Mouse (Mus musculus): ENCODE measurements around the gene Slc9b2. TPM values are rescaled to one million over a fixed set of nuclear protein-coding genes. Genes with fewer than 3 reads are reported as not detected.
A peak's percentile ranks its signal among the peaks of the same experiment; 100 is the strongest.

Gene Slc9b2
- total RNA-seq, 1 experiment, result 5.2 TPM

DNA sequence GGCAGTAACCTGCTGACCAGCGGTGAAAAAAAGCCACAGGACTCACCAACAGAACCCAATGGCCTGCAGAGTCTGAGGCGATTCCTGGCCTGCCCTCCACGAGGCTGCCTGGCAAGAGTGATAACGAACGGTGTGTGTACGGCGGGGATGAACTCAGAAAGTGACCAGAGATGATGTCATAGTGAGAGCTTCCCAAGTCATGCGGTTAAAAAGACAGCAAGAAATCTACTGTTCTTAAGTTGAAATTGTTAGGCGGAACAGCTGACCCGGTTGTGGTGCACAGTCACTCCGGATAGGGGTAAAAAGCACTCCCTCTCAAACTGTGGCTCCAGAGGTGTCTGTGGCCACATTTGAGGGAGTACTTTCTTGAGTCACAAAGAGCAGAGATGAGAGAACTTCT is 10.8 kb downstream of the Slc9b2 start:
- in situ Hi-C loops (cut with MboI; ENCODE audit: low sequenced_read_pairs in 2 of 2, unreplicated experiment in 2 of 2), result no loop called here
- H3K36me3 ChIP-seq (ENCODE audit: control insufficient read depth, insufficient read depth, low read length, poor library complexity, severe bottlenecking), result no peaks in the 10 kb centered on the region
- DNase-seq (ENCODE audit: low read depth, low spot score), result no peak
- H3K4me3 ChIP-seq (ENCODE audit: insufficient read depth in 1 of 2, low read depth in 1 of 2, low read length in 2 of 2, poor library complexity in 1 of 2, severe bottlenecking in 1 of 2), result no peak overlapping the region
- no peak overlapping the region for H3K27ac ChIP-seq (ENCODE audit: insufficient read depth, low read depth, low read length, poor library complexity, severe bottlenecking)
- TF ChIP-seq ZC3H11A (IDR thresholded peaks at IDR 0.05; ENCODE audit: borderline replicate concordance, low read depth, low read length) (no peak), ZNF384 (IDR thresholded peaks at IDR 0.05; ENCODE audit: low read depth, low read length) (peak; percentile 42; the same call in 1 of the 2 replicates)
- H3K9me3 ChIP-seq (ENCODE audit: control insufficient read depth, insufficient read depth, low read depth, low read length), result no peaks in the 10 kb centered on the region
- no peaks in the 10 kb centered on the region for H3K4me1 ChIP-seq (ENCODE audit: control insufficient read depth in 2 of 2, insufficient read depth in 2 of 2, low read length in 2 of 2, poor library complexity in 1 of 2)
- no peak overlapping the region for H3K9ac ChIP-seq (ENCODE audit: insufficient read depth, low read depth, low read length, poor library complexity, severe bottlenecking)

DNA sequence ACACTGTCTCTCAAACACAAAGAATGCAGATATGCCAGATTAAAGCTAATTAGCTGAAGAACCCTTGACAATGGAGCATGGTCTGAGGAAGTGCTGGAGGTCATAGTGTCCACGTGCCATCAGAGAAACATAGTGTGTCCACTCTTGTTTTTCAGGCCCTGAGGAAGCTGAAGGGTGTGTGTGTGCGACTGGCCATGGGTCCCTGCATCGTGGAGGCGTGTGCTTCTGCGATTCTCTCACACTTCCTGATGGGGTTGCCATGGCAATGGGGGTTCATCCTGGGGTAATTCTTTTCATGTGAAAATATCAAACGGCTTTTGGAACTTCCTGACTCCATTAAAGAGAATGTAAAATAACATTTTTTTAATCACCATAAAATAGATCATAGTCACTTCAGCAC is 16.9 kb downstream of the Slc9b2 start:
- no peak overlapping the region for H3K9ac ChIP-seq (ENCODE audit: insufficient read depth, low read depth, low read length, poor library complexity, severe bottlenecking)
- in situ Hi-C loops (cut with MboI; ENCODE audit: low sequenced_read_pairs in 2 of 2, unreplicated experiment in 2 of 2), result no loop called here

DNA sequence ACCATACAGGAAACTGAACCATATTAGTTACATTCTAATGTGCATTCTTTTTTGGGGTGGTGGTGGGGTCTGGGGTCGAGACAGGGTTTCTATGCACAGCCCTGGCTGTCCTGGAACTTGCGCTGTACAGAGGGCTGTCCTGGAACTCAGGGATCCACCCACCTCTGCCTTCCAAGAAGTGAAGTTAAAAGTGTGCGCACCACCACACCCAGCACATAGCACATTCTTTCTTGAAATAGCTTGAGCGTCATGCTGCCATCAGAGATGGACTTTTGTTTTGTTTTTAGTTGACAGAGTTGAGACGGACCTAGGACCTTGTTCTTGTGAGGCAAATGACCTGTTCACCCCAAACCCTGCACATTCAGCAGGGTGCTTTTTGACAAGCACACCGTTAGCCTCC is 19.7 kb downstream of the Slc9b2 start:
- TF ChIP-seq CHD2 (IDR thresholded peaks at IDR 0.05; ENCODE audit: low read depth, low read length) (no peak), ZC3H11A (IDR thresholded peaks at IDR 0.05; ENCODE audit: borderline replicate concordance, low read depth, low read length) (no peak), ZNF384 (IDR thresholded peaks at IDR 0.05; ENCODE audit: low read depth, low read length) (no peak), MAFK (IDR thresholded peaks at IDR 0.05; ENCODE audit: insufficient read depth, low read depth, low read length) (no peak), HCFC1 (IDR thresholded peaks at IDR 0.05; ENCODE audit: borderline replicate concordance, insufficient read depth, low read length) (no peak)
- no peak for DNase-seq (ENCODE audit: low read depth, low spot score)
- no peak overlapping the region for H3K4me3 ChIP-seq (ENCODE audit: insufficient read depth in 1 of 2, low read depth in 1 of 2, low read length in 2 of 2, poor library complexity in 1 of 2, severe bottlenecking in 1 of 2)
- H3K9me3 ChIP-seq (ENCODE audit: control insufficient read depth, insufficient read depth, low read depth, low read length), result no peaks in the 10 kb centered on the region
- in situ Hi-C loops (cut with MboI; ENCODE audit: low sequenced_read_pairs in 2 of 2, unreplicated experiment in 2 of 2), result no loop called here
- peaks cover 0 to 4% of the 10 kb centered on the region in 2 experiments; a peak in 2 of 4 replicates for H3K4me1 ChIP-seq (ENCODE audit: control insufficient read depth in 2 of 2, insufficient read depth in 2 of 2, low read length in 2 of 2, poor library complexity in 1 of 2)
- no peak overlapping the region for H3K9ac ChIP-seq (ENCODE audit: insufficient read depth, low read depth, low read length, poor library complexity, severe bottlenecking)
- H3K27ac ChIP-seq (ENCODE audit: insufficient read depth, low read depth, low read length, poor library complexity, severe bottlenecking), result no peak overlapping the region
- no peaks in the 10 kb centered on the region for H3K36me3 ChIP-seq (ENCODE audit: control insufficient read depth, insufficient read depth, low read length, poor library complexity, severe bottlenecking)

More for the DNA sequence above, 16.9 kb downstream of the Slc9b2 start:
- Histone ChIP-seq H3K36me3 (ENCODE audit: control insufficient read depth, insufficient read depth, low read length, poor library complexity, severe bottlenecking) (no peaks in the 10 kb centered on the region), H3K27ac (ENCODE audit: insufficient read depth, low read depth, low read length, poor library complexity, severe bottlenecking) (no peak overlapping the region), H3K4me3 (ENCODE audit: insufficient read depth in 1 of 2, low read depth in 1 of 2, low read length in 2 of 2, poor library complexity in 1 of 2, severe bottlenecking in 1 of 2) (no peak overlapping the region), H3K4me1 (ENCODE audit: control insufficient read depth in 2 of 2, insufficient read depth in 2 of 2, low read length in 2 of 2, poor library complexity in 1 of 2) (0 out of 4 replicates have a peak, but pooled peaks cover 0 to 2% of the 10 kb centered on the region in 2 experiments), H3K9me3 (ENCODE audit: control insufficient read depth, insufficient read depth, low read depth, low read length) (no peaks in the 10 kb centered on the region)
- no peak for DNase-seq (ENCODE audit: low read depth, low spot score)
- no peak for TF ChIP-seq MAFK (IDR thresholded peaks at IDR 0.05; ENCODE audit: insufficient read depth, low read depth, low read length)

DNA sequence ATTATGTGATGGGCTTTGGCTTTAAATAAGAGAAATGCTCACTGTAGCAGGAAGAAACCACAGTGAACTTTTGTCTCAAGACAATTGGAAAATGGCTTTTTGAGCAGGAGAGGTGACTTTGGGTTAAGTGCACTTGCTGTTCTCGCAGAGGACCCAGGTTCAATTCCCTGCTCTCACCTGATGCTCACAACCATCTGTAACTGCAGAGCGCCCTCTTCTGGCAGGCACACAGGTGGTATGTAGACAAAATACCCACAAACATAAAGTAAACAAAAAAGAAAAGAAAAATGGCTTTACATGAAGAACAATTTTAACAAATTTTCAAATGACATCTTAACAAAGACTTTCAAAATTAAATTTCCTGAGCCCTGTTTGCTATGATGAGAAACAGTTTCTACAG is 20.1 kb downstream of the Slc9b2 start:
- H3K4me1 ChIP-seq (ENCODE audit: control insufficient read depth in 2 of 2, insufficient read depth in 2 of 2, low read length in 2 of 2, poor library complexity in 1 of 2), result peaks cover 0 to 4% of the 10 kb centered on the region in 2 experiments; a peak in 2 of 4 replicates
- no peak for DNase-seq (ENCODE audit: low read depth, low spot score)
- no peak overlapping the region for H3K27ac ChIP-seq (ENCODE audit: insufficient read depth, low read depth, low read length, poor library complexity, severe bottlenecking)
- in situ Hi-C loops (cut with MboI; ENCODE audit: low sequenced_read_pairs in 2 of 2, unreplicated experiment in 2 of 2), result no loop called here
- no peaks in the 10 kb centered on the region for H3K36me3 ChIP-seq (ENCODE audit: control insufficient read depth, insufficient read depth, low read length, poor library complexity, severe bottlenecking)
- no peaks in the 10 kb centered on the region for H3K9me3 ChIP-seq (ENCODE audit: control insufficient read depth, insufficient read depth, low read depth, low read length)
- no peak overlapping the region for H3K4me3 ChIP-seq (ENCODE audit: insufficient read depth in 1 of 2, low read depth in 1 of 2, low read length in 2 of 2, poor library complexity in 1 of 2, severe bottlenecking in 1 of 2)
- no peak for TF ChIP-seq HCFC1 (IDR thresholded peaks at IDR 0.05; ENCODE audit: borderline replicate concordance, insufficient read depth, low read length)
- TF ChIP-seq MAFK (IDR thresholded peaks at IDR 0.05; ENCODE audit: insufficient read depth, low read depth, low read length), result no peak
- no peak for TF ChIP-seq ZNF384 (IDR thresholded peaks at IDR 0.05; ENCODE audit: low read depth, low read length)
- TF ChIP-seq CHD2 (IDR thresholded peaks at IDR 0.05; ENCODE audit: low read depth, low read length), result no peak
- no peak for TF ChIP-seq ZC3H11A (IDR thresholded peaks at IDR 0.05; ENCODE audit: borderline replicate concordance, low read depth, low read length)
- no peak overlapping the region for H3K9ac ChIP-seq (ENCODE audit: insufficient read depth, low read depth, low read length, poor library complexity, severe bottlenecking)

DNA sequence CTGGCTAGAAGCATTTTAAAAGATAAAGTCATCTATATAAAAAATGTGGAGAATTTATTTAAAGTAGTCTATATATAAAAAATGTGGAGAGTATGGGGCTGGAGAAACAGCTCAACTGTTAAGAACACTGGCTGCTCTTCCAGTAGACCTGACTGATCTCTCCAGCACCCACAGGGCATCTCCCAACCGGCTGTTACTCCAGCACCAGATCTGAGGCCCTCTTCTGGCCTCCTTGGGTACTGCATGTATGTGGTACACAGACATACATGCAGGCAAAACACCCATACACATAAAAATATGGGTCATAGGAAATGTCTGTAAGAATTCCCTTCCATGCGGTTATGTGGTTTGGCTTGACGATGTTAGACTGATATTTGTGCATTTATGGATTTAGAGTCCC is 21.1 kb downstream of the Slc9b2 start:
- Histone ChIP-seq H3K27ac (ENCODE audit: insufficient read depth, low read depth, low read length, poor library complexity, severe bottlenecking) (no peak overlapping the region), H3K4me3 (ENCODE audit: insufficient read depth in 1 of 2, low read depth in 1 of 2, low read length in 2 of 2, poor library complexity in 1 of 2, severe bottlenecking in 1 of 2) (no peak overlapping the region), H3K4me1 (ENCODE audit: control insufficient read depth in 2 of 2, insufficient read depth in 2 of 2, low read length in 2 of 2, poor library complexity in 1 of 2) (peaks cover 0 to 9% of the 10 kb centered on the region in 2 experiments; a peak in 2 of 4 replicates), H3K36me3 (ENCODE audit: control insufficient read depth, insufficient read depth, low read length, poor library complexity, severe bottlenecking) (no peaks in the 10 kb centered on the region), H3K9me3 (ENCODE audit: control insufficient read depth, insufficient read depth, low read depth, low read length) (no peaks in the 10 kb centered on the region), H3K9ac (ENCODE audit: insufficient read depth, low read depth, low read length, poor library complexity, severe bottlenecking) (no peak overlapping the region)
- TF ChIP-seq ZC3H11A (IDR thresholded peaks at IDR 0.05; ENCODE audit: borderline replicate concordance, low read depth, low read length) (no peak), CHD2 (IDR thresholded peaks at IDR 0.05; ENCODE audit: low read depth, low read length) (no peak), MAFK (IDR thresholded peaks at IDR 0.05; ENCODE audit: insufficient read depth, low read depth, low read length) (no peak), HCFC1 (IDR thresholded peaks at IDR 0.05; ENCODE audit: borderline replicate concordance, insufficient read depth, low read length) (no peak)
- DNase-seq (ENCODE audit: low read depth, low spot score), result peak; percentile 83
- in situ Hi-C loops (cut with MboI; ENCODE audit: low sequenced_read_pairs in 2 of 2, unreplicated experiment in 2 of 2), result no loop called here
